Mouse (Mus musculus) lung, postnatal 4 days (tissue): ENCODE results near the gene Slc25a16.
A peak's percentile ranks its signal among the peaks of the same experiment; 100 is the strongest.

ENCODE experiments used
- DNase-seq, 2 experiments: peaks; one replicate each; pipeline ENCODE4 v3.0.0; 2021

The Slc25a16 gene

DNA sequence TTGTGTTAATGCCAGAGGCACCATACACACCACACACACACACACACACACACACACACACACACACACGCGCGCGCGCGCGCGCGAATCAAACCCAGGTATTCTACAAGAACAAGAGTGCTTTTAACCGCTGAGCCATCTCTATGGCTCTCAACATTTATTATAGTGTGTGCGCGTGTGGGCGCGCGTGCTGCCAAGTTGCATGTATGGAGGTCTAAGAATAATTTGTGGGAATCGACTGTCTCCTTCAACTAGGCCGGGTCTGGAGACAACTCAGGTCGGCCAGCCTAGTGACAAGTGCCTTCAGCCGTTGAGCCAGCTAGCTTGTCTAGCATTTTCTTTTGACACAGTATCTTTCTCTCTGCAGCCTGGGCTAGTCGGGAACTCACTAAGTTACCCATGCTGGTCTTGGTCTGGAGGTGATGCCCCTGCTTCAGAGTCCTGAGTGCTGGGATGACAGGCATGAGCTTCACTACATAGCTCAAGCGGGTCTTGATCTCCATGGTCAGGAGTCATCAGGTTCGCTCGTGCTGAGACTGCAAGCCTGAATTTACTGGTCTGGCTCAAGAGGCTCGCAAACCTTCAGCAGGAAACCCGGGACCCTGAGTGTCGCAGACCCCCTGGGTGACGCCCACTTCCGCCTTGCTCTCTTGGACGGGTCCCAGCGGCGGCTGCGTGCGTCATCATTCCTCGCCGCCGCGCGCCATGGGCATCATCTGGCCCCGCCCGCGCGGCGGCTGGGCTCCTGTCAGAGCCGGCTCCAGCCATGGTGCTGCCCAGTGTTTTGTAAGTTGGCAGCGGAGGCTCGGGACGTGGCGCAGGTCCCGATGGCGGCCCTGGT, at the start of gene Slc25a16:
Slc25a16 (plus strand) TSS at position 709 of the 841 bp plus-strand sequence.
- peak; percentile 96 for DNase-seq

DNA sequence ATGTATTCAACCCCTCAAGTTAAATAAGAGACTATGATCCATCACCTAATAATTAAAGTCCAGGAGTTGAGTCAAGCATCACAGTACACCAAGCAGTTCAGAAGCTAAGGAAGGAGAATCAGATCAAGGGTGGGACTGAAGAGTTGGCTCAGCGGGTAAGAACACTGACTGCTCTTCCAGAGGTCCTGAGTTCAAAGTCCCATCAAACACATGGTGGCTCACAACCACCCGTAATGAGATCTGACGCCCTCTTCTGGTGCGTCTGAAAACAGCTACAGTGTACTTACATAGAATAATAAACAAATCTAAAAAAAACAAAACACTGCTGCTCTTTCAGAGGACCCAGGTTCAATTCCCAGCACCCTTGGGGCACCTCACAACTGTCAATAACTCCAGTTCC, 45.6 kb upstream of the Slc25a16 start:
- DNase-seq, result no peak

DNA sequence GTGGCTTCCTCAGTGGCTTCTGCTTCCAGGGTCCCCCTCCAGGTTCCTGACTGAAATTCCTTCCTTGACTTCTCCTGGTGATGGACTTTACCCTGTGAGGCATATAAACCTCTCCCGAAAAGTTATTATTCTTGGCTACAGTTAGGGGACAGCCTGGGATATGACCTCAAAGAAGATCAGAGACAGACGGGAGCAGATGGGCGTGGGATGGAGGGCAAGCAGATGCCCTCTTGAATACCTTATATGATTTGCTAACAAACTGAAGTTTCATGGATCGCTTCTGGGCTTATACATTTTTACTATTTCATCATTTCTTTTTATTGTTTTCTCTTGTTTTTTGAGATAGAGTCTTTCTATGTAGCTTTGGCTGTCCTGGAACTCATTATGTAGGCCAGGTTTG, 44.9 kb upstream of the Slc25a16 start:
- DNase-seq, result no peak

GRCm38 (mm10) chr10:62878056-62878455, 42.4 kb upstream of the Slc25a16 start:
- no peak for DNase-seq

DNA sequence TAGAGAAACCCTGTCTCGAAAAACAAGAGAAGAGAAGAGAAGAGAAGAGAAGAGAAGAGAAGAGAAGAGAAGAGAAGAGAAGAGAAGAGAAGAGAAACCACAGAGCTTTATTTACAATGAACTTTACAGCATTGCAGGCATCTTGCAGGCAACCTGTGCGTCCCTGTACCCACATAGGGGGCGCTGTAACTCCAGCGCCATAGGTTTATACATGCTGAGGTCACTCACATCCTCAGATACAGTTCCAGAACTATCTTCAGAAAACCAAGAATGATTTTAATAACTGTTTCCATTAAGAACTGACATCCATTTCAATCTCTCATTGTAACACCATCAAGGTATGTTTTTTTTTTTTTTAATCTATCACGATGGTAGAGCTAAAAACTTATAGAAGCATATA, 39.2 kb upstream of the Slc25a16 start:
- DNase-seq, result peak in 1 of 2 experiments; percentile 25

DNA sequence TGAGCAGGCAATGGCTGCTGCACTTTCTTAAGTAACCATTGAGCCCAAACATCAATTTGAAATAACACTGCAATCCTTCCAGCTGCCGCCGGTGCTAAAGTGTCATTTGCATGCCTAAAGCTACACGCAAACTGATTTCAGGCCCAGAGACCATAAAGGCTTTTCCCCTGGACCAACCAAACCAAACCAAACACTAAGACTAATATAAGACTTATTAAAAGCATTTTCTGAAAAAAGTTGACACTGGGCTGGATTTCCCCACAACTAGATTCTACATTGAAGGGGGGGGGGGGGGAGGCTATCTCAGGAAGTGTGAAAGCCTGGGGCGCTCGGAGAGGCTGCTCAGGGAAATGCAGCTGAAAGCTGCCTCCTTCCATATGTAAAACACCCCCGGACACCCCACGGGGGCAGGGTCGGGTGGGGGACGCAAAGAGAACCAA, 36.5 kb upstream of the Slc25a16 start:
- peak in 1 of 2 experiments; percentile 17 for DNase-seq

DNA sequence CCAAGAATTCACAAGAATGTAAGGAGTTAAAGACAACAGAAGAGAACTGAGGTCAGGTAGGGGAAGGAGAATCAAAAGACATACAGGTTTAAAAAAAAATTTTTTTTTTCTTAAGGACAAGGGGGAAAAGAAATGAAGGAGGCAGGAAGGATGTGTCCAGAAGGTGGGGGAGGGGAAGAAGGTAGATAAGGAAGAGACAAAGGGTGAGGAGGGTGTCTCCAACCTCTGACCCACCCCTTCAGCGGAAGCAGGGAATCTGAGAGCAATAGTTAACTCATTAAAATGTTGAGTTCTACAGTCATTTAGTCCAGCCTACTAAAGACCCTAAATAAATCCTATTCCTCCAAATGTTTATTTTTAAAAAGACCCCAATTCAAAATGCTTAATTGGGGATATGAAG, 35.9 kb upstream of the Slc25a16 start:
- DNase-seq, result no peak

GRCm38 (mm10) chr10:62885460-62885859, 35.0 kb upstream of the Slc25a16 start:
- DNase-seq, result no peak

DNA sequence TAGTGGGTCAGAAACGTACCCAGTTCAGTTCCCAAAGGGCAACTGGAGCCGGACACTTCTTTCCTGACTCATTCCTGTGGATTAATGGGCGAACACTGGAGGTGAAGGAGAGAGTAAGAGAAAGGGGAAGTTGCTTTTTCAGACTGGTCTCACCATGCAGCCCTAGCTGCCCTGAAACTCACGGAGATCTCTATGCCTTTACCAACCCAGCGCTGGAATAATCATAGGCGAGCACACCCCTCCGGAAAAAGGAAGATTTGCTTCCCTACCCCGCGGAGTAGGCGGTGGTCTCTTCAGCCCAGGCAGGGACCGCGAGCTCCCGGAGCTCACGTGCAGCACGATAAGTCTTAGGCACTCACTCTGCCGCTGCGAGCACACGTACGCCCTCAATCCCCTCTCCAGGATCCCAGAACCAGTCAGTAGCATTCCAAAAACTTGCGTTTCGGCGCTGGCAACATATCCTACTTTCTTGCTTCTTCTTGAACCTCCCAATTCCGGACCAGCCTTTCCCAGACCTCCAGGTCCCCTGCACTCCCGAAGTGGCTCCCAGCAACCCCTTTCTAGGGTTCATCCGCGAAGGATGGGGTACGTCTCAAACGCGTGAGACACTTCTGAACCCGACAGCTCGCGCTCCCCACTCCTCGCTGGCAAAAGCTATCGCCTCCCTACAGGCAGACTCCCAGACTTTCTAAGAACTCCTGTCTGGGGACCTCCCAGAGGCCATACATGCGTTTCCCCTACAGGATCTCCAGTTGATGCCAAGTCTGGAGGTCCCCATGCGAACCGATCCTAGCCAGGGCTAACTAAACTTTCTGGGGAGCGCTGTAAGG, 34.2 kb upstream of the Slc25a16 start:
- peak in 1 of 2 experiments; percentile 16 for DNase-seq

- peak; percentile 74 to 76 for DNase-seq
These were observed 33.4 kb upstream of the Slc25a16 start for GRCm38 (mm10) chr10:62886799-62887591.

- DNase-seq, result no peak
These were observed 29.4 kb upstream of the Slc25a16 start for GRCm38 (mm10) chr10:62891025-62891424.

- no peak for DNase-seq
These were observed 27.7 kb upstream of the Slc25a16 start for GRCm38 (mm10) chr10:62892549-62893232.

GRCm38 (mm10) chr10:62893356-62893884, 27.0 kb upstream of the Slc25a16 start:
- DNase-seq, result no peak

DNA sequence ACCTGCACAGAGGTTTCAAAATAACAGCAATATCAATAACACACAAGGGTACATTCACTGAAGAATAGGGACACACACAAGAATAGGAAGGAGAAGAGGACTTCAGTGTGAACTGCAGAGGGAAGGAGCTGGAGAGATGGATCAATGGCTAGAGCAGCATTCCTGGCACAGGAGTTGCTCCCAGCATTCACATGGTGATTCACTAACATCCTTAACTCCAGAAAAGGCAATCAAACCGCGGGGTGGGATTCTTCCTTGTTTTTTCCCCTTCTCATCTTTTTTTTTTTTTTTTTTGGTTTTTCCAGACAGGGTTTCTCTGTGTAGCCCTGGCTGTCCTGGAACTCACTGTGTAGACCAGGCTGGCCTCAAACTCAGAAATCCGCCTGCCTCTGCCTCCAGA, 26.0 kb upstream of the Slc25a16 start:
- DNase-seq, result no peak

DNA sequence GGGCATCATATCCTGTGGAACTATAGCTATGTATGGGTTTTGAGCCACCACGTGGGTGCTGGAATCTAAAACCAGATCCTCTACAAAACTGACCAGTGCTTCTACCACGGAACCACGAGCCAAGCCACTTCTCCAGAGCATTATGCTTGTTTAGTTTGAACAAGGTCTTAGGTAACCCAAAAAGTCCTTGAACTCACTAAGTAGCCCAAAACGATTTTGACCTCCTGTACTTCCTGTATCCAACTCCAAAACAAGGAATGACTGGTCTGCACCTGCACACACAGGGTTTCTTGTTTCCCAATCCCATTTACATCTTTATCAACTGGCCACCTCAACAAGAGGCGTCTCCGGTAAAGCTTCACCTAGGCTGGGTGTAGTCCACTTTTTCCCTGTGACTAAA, 25.0 kb upstream of the Slc25a16 start:
- peak; percentile 21 to 41 for DNase-seq

DNA sequence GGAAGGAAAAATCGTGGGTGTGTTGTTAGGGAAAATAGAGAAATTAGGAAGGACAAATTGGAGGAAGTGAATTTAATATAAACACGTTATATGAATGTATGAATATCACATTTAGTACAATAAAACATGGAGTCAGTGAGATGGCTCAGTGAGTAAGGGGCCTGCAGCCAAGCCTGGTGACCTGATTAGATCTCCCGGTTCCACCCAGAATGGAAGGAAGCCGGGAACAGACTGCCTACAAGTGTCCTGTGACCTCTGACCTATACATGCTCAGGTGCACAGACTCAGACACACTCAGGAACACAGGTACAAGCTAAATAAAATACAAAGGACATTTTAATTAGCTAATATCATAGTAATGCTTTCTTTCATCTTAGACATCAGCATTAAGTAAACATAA, 24.4 kb upstream of the Slc25a16 start:
- DNase-seq, result no peak

DNA sequence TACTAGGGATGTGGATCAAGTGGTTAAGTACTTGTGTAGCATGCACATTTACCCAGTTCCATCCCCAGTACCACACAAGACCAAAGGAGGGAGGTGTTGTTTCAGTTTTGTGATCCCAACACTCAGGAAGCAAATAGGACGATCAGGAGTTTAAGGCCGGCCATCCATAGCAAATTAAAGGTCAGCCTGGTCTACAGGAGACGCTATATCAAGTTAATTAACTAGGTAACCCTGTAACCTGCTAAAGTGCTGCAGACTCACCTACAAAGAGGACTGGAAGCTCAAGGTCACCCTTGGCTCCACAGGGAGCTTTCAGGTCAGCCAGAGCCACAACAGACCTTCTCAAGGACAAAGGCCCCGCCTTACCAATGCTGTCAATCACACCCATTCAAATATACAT, 23.7 kb upstream of the Slc25a16 start:
- DNase-seq, result no peak

GRCm38 (mm10) chr10:62897437-62897836, 23.0 kb upstream of the Slc25a16 start:
- DNase-seq, result no peak

DNA sequence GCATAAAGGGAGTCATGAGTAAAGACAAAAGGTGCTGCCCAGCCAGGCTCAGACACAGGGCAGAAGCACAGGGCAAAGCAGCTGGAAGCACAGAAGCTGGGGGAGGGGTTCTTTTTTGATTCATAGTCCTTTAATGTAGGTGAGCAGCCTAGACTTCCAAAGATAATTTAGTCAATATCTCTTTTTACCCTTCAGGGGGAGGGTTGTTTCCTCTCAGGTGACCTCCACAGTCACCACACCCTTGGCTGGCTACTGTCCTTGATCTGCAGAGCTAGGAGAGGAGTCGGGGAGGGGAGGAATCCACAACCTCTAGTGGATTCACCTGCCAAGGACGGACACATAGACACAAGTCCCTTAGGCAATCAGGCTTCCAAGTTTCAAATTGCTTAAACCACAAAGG, 22.4 kb upstream of the Slc25a16 start:
- no peak for DNase-seq

DNA sequence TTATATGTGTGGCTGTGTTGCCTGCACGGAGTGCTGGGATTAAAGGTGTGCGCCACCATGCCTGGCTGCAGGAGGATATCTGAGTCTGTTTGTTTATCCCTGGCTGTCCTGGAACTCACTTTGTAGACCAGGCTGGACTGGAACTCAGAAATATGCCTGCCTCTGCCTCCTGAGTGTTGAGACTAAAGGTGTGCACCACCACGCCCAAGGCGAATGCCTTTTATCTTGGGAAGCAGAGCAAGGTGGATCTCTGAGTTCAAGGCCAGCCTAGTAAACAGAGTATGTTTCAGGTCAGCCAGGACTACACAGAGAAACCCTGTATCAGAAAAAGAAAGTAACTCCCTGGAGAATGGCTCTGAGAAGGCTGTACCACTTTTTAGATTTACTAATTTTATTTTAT, 20.3 kb upstream of the Slc25a16 start:
- no peak for DNase-seq

- DNase-seq, result no peak
These were observed 18.6 kb upstream of the Slc25a16 start for GRCm38 (mm10) chr10:62901826-62902225.

- DNase-seq, result no peak
These were observed 17.6 kb upstream of the Slc25a16 start for GRCm38 (mm10) chr10:62902829-62903228.
